Mouse (Mus musculus): ENCODE results near the gene Nectin2.

DNA sequence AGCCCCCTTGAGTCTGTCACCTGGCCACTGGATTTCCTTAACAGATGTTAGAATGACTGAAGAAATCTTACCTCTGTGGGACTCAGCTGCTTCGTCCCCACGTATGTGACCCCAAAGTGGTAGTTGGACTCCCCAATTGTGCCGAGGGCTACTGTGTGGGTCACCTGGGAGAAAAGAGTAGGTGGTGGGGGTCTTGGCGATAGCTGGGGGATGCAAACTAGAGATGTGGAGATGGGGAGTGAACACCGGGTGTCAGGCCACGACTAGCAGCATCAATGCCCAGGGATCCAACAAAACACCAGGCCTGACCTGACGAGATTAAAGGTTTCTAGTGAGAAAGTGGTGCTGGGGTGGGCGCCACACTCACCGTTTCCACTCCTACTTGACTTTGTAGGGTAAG lies 36.7 kb downstream of the Nectin2 start:
- TF ChIP-seq CTCF (IDR thresholded peaks at IDR 0.05; ENCODE audit: insufficient read depth, low read length), result no peak
- no peak for TF ChIP-seq POLR2A (IDR thresholded peaks at IDR 0.05; ENCODE audit: borderline replicate concordance, extremely low read depth, low read depth, low read length)

Measured in lung, adult 2 months (tissue).